Mouse (Mus musculus) gastrocnemius, postnatal 25 days (tissue): ENCODE data around the gene Olfr1350. TPM values are rescaled to one million over a fixed set of nuclear protein-coding genes. Genes with fewer than 3 reads are reported as not detected.
"Not testable (repeated sequence)": the region's sequence is repeated elsewhere in the genome, so short reads cannot be mapped to it uniquely, and the experiment has no call there.

Experiments used
- DNase-seq: peaks from one replicate; pipeline ENCODE4 v3.0.0; 2022
- long read RNA-seq, 2 experiments: library from polyadenylated mRNA; stranded (forward); transcript quantifications; one replicate each; pipeline ENCODE4 v2.0.0; 2021
- total RNA-seq, 2 experiments: library from RNA; stranded (reverse); gene quantifications; 1 replicate in 1 of 2; 2 replicates in 1 of 2; pipeline ENCODE4 v1.2.3; 2021

Gene Olfr1350
- not detected for total RNA-seq
- long read RNA-seq, experiment 1: 0 reads
- long read RNA-seq, experiment 2: 0 reads

DNA sequence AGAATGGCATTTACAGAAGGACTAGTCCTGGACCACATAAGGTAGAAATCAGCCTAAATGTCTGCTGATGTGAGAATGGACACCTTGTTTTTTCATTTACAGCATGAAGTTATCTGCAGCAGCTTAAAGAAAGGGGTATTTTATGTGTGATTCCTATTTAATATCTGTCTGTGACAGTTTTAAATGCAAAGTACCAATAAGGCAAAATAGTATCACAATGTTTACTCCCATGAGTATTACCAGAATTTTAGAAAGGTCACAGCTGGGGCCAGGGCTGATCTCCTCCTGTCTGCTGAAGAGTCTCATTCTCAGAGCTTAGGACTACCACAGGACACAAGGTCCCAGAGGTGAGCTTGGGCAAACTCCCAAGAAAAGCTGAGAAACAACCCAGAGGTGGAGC, at the start of gene Olfr1350:
Olfr1350 (plus strand) TSS at position 301 of the 400 bp plus-strand sequence.
- no peak for DNase-seq

DNA sequence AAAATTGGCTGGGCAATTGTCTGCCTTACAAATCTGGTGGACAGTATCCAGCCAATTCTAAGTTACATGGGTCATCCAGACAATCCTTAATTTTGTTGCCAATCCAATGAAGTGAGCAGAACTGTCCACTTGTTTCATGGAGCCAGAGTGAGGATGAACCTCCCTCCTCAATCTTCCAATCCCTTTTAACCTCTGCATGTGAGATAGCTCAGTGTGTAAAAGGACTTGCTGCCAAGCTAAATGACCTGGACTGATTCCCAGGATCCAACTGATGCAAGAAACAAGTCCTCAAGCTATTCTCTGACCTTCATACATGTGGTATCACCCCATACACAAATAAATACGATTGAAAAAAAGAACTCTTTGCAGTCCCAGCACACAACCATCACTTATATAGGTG, 43.0 kb upstream of the Olfr1350 start:
- DNase-seq: no peak

DNA sequence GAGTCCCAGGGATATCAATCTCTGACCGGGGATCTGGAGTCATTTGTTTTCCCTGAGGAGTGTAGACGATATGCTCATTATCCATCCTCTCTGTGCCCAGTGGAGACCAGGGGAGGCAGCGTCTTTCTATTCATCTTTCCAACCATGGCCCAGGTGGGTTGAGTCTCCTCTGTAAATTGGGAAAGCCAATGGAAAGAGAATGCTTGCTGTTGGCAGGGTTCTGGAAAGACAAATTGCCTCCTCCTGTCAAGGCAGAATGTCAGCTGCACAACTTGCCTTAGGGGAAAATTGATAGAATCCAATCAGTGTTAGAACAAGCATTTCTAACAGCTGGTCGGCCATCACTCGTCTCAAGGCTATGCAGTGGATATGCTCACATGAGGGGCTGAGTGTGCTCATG, 41.8 kb upstream of the Olfr1350 start, which contains the start of gene Olfr1349:
Olfr1349 (minus strand) TSS at position 101 of the 400 bp plus-strand sequence.
- no peak for DNase-seq

DNA sequence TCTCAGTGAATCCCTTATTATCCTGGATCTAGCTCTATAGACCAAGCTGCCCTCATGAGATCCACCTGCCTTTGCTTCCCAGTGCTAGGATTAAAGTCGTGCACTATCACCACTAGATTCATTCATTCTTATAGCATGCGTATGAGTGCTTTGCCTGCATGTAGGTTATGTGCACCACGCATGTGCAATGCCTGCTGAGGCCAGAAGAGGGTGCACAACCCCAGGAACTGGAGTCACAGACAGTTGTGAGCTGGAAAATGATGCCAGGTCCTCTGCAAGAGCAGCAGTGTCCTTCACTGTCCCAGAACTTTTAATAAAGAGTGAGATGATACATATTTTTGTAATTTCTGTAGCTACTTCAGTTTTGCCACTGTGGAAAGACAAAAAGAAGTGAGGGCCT, 39.6 kb upstream of the Olfr1350 start:
- DNase-seq: no peak

DNA sequence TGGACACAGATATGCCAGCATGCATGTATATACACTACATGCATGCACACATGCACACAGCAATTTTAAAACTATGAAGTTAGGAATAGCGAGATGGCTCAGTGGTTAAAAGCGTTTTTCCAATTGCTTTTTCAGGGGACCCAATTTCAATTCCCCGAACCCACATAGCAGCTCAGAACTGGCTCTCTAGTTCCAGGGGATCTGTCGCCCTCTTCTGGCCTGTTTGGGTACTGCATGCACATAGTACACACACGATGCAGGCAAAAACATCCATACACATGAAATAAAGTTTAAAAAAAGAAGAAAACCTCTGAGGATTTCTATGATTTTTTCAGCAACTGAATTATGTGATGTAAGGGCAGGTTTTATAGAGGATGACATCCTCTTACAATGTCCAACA, 38.5 kb upstream of the Olfr1350 start:
- DNase-seq: no peak

DNA sequence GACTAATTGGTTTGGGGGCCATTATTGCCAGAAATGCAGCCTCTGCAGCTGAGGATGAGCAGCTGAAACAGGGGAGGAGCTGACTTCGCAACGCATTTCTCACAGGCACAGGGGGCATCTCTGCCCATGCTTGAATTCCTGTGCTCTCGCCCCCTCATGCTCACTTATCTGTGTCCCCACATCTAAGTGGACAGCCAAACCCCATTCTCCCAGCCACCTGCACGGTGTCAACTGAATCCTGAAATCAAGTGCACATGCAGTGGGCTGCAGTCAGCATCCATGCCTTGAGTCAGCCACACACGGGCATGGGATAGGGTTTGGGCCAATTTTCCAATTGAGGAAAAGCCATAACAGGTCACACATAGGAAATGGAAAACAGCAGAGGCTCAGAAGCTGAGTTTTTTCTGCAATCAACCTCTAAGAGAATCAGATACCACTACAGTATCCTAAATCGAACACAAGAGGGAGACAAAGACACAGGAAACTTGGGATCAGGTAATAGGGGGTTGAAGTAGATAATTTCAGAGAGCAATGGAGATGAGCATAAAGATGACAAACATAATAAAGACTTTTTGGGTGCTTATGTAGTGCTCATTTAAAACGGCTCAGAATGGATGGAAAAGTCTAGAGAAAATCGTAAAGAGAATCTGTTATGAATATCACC, 21.6 kb downstream of the Olfr1350 start:
- no peak for DNase-seq

DNA sequence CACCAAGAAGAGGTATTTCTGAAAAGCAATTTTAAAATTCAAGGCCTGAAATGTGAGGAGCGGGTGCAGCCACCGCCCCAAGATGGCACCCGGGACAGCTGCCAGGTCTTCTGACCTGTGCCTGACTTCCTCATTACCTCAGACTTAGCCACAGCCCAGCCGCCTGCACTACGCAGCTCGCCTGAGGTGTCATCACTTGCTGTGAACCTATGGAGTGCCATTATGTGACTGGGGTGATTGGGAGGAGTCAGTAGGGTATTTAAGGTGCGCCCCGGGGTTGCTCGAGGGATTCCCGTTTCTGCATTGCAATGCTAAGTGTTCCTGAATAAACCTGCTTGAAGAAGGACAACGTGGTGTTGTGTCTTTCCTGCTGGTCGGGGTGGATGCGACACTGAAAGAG, 24.1 kb downstream of the Olfr1350 start:
- not testable (repeated sequence) for DNase-seq

DNA sequence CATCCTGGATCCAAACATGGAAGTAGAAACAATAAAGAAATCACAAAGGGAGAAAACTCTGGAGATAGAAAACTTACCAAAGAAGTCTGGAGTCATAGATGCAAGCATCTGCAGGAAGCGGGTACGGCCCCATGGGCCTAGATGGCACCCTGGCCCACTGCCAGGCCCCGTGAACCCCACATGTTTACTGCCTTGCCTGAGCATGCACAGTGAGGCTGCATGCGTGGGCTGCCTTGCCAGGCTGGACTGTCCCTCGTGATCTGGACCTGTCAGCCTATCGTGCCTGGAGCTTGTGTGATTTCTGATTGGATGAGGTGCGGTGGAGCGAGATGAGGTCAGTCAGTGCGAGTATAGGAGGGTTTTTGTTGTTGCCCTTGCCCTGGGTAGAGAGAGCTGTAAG, 38.7 kb downstream of the Olfr1350 start:
- no peak for DNase-seq

Other genes starting within 250 kb of the Olfr1350 start
- 1 to 10 TPM in 1 of 2 experiments, under 1 TPM in 1; 0.41 to 1.0 TPM for gene Zfp583, start 233.6 kb upstream of the Olfr1350 start, total RNA-seq
- gene Gm3854, start 221.1 kb upstream of the Olfr1350 start, total RNA-seq: under 1 TPM; 0.16 to 0.23 TPM
- gene Zfp78, start 201.6 kb upstream of the Olfr1350 start, total RNA-seq: 1 to 10 TPM; 1.4 to 2.0 TPM
- gene Zfp28, start 181.5 kb upstream of the Olfr1350 start, total RNA-seq: 1 to 10 TPM; 1.1 to 1.9 TPM
- under 1 TPM; 0.31 to 0.46 TPM for gene Smim17, start 166.1 kb upstream of the Olfr1350 start, total RNA-seq
- gene Gm20715, start 154.6 kb upstream of the Olfr1350 start, total RNA-seq: not detected
- gene Olfr1344, start 126.2 kb upstream of the Olfr1350 start, total RNA-seq: not detected
- gene Olfr1336, start 108.7 kb upstream of the Olfr1350 start, total RNA-seq: not detected
- gene Olfr1346, start 97.7 kb upstream of the Olfr1350 start, total RNA-seq: not detected
- not detected for gene Olfr5, start 77.9 kb upstream of the Olfr1350 start, total RNA-seq
- not detected for gene Olfr1347, start 65.1 kb upstream of the Olfr1350 start, total RNA-seq
- not detected for gene Olfr1348, start 56.1 kb upstream of the Olfr1350 start, total RNA-seq
- gene Olfr1349, start 41.9 kb upstream of the Olfr1350 start, total RNA-seq: not detected
- 10 to 100 TPM; 13.6 to 18.2 TPM for gene Zim1, start 131.6 kb downstream of the Olfr1350 start, total RNA-seq
- 10 to 100 TPM; 22.2 to 34.2 TPM for gene Peg3, start 165.6 kb downstream of the Olfr1350 start, total RNA-seq
- gene Usp29, start 165.7 kb downstream of the Olfr1350 start, total RNA-seq: 1 to 10 TPM in 1 of 2 experiments, under 1 TPM in 1; 0.56 to 1.5 TPM